Mouse (Mus musculus): ENCODE results near the gene Pik3r1. TPM values are rescaled to one million over a fixed set of nuclear protein-coding genes. Genes with fewer than 3 reads are reported as not detected.

The Pik3r1 gene
- total RNA-seq, 2 experiments from 2014 or later, result 58.8 to 93.1 TPM

DNA sequence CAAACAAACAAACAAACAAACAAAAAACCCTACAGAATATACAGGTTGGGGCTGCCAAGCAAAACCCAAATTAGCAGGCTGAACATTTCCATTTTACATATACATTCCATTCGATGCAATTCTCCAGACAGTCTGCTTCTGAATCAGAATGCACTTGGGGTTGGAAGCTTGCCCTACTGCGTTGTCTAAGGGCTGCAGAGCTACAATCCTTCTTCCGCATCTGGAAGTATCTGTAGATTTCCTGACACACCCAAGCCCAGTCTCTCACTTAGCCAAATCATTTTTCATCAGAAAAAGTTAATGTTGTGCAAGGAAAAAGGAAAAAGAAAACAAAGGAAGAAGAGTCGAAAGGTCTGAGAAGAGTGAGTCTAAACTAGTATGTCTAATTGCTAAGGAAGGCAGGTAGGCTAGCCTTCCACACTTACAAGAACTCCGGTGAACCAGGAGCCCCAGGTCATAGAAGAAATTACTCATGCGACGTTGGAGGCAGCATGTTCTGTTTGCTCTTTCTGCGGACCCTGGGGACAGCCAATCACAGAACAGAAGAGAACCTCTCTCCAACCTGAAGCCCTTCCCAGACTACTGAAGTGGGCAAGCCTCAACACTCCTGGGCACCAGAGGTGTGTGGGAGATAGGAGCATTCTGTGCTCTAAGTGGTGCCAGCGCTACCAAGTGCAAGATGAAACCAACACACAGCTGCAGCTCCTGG, 55.1 kb downstream of the Pik3r1 start:
- DNase-seq (ENCODE audit: low spot score in 2 of 2), result no peak

DNA sequence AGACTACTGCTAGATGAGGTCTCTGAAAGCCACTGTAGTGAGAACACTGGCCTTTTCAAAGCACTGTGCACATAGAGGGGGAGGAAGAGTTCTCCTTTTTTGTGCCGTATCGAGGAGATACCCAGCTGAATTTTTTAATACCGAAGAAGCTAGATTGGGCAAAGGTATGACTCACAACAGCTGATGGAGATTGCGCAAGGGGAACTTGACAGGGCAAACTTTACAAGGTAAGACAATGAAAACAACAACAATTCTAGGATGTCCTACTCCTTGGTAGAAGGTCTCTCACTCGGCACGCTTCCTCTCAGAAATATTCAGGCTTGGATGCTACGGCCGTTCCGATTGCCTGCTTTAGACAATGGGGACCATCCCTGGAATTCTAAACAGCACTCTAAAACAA, 55.9 kb downstream of the Pik3r1 start:
- DNase-seq (ENCODE audit: low spot score in 2 of 2), result no peak

DNA sequence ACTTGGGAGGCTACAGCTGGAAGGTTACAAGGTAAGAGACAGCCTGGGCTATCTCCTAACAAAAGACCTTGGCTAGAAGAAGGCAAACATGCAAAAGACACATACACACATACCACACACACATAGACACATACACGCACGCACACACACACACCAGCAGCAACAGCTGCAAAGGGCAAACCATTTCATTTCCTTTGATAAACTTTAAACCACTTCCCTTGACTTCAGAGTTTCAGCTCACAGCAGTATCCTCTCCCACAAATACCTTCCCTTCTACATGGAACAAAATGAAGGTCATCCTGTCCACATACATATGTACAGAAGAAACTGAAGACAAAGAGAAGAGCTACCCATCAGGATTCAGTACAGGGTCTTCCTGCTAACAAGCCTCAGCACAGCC, 56.7 kb downstream of the Pik3r1 start:
- DNase-seq (ENCODE audit: low spot score in 2 of 2), result no peak

DNA sequence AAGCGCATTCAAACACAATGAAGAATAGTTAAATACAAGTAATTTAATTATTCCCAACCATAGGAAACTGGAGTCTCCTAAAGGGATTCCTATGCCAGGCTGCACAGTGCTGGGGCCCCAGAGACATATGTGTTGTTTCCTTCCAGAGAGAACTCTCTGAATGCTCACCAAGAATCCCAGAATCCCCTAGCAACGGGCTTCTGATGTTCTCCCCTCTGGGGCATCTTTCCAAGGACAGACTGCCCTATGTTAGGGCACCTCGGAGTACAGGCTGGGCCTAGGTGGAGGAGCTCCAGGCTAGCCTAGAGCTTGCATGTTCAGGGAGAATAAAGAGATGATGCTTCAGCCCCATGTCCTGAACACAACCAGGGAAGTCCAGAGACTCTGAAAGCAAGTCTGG, 58.2 kb downstream of the Pik3r1 start:
- no peak for DNase-seq (ENCODE audit: low spot score in 2 of 2)

DNA sequence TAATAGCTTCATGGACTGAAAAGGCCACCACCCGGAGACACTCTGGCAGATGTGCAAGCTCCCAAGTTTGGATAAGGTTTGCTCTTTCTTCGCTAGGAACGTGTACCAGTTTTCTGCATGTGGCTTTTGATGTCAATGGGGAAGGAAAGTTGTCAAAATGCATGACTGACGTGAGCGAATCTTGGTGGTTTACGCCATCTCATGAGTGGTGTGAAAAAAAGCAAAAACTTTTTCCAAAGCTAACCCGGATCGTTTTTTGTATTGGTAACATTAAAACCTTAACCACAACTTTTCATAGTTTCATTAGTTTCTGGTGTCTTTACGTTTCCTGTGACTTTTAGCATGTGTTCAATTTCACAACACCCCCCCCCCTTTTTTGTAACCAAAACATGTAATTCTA, 60.8 kb downstream of the Pik3r1 start:
- no peak for DNase-seq (ENCODE audit: low spot score in 2 of 2)

DNA sequence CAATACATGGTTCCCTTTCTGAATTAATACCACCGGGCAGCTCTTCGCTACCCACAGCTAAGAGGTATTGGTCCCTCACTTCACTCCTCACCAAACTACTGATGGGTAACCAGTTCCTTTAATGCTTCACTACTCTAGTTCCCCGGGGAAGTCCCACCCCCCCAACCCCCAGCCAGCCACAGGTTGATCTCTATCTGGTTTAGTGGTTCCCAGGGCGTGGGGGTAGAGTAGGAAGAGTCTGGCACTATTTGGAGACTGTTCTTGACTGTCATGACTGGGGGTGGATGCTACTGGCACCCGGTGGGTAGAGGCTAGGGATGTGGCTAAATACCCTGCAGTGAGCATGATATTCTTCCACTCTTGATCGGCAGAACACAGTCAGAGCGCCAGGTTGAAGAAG, 61.6 kb downstream of the Pik3r1 start:
- no peak for DNase-seq (ENCODE audit: low spot score in 2 of 2)

DNA sequence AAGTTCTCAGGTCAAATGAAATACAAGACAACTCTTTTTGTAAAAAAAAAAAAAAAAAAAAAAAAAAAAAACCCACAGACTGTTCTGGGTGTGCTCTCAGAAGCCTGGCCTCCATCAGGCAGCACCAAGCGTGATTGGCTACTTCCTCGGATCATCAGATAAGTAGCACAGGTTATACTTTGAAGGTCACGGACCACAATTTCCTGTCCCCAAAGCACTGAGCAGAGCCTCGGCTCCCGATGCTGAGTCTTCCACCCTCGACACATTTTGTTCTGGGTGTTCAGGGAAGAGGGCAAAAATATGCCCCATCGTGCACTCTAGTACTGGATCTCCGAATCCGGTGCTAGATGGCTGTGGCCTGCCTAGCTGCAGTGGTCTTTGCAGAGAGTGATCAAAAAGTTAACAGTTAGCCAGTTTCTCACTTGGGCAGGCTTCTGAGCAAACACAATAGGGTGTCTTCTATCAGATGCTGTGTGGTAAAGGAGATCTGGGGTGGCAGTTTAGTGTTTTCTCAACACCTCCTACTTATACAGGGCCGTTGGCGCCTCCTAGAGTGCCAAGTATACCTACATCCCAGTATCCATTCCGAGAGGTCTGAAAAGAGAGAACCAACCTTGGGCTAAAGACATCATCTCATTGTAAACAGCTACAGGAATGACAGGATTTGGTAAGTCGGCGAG, 65.8 kb downstream of the Pik3r1 start:
- DNase-seq (ENCODE audit: low spot score in 2 of 2), result no peak

DNA sequence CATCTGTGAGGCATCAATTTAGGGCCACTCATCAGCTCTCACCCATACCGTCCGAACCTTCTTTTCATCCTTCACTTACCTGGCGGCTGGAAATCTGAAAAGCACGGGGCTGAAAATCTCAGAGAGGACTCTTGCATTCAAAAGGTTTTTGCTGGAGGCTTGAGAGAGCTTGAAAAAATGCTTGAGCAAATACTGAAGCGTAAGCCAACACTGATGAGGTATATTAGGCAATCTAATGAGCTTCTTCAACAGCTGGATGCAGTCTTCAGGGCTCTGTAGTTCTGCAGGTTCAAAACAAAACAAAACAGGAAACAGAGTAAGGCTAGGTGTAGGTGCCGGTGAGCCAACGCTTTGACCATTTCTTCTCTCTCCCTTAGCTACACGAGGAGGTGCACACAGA, 66.4 kb downstream of the Pik3r1 start:
- DNase-seq (ENCODE audit: low spot score in 2 of 2), result no peak

DNA sequence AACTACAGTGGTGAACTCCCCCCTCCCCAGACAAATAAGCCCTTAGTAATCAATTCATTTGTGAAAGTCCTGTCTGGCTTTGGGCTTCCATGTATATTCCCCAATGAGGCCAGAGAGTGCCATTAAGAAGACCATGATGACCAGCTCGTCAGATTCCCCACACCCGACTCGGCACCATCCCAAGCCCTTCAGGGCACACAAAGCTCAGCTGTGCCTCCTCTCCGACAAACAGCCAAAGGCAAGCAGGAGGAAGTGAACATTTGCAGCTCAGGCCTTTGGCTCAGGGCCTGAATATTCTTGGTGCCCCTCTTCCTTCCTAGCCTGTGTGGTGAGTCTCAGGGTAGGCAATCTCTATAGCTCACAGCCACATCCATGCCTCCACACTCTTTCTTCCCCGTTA, 68.3 kb downstream of the Pik3r1 start:
- DNase-seq (ENCODE audit: low spot score in 2 of 2), result no peak

DNA sequence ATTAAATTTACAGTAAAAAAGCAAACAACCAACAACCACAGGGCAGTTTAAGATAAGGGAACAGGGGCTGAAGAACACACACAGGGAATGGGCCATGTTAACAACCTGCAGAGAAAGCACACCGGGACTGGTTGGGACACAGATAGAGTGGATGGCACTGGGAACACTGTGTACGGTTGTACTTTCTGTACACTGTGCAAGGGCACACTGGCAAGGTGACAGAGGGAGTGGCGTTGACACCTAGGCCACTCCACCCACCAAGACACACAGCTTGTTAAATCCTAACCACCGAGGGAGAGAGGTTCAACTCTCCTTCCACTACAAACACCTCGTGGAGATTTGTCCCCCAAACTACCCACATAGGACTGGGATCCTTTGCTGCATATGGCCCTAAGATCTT, 70.1 kb downstream of the Pik3r1 start:
- no peak for DNase-seq (ENCODE audit: low spot score in 2 of 2)

DNA sequence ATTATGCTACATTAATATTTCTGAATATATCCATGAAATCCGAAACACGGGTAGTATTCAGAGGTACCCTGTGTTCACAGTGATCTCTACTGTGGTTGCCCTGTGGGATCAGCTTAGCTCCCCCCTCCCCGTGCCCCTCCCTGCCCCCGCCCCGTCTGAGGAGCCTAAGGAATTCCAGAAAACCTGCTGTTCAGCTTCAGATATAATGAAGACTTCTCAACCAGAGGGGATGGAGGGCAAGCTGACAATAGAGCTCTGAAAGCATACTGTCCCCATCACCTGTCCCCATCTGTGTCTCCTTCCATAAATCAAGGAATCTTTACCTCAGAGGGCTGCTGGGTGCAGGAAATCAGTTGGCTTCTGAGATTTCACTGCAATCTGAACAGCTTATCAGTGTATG, 70.6 kb downstream of the Pik3r1 start:
- no peak for DNase-seq (ENCODE audit: low spot score in 2 of 2)

DNA sequence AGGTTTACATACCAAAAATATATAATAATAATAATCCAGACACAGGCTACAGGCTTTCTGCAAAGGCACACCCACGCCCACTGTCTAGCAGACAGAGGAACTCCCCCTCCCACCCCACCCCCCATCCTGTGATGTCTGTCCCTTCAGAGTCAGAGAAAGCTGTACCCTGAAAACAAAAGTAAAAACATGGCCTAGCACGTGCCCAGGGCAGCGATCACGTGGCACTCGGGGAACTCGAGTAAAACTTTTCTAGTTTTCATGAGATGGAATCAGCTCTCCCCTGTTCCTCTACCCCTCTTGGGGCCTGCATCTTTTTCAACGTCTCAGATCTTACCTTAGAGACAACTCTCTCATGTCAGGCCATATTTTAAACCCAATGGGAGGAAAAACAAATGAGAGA, 71.2 kb downstream of the Pik3r1 start:
- DNase-seq (ENCODE audit: low spot score in 2 of 2), result no peak

DNA sequence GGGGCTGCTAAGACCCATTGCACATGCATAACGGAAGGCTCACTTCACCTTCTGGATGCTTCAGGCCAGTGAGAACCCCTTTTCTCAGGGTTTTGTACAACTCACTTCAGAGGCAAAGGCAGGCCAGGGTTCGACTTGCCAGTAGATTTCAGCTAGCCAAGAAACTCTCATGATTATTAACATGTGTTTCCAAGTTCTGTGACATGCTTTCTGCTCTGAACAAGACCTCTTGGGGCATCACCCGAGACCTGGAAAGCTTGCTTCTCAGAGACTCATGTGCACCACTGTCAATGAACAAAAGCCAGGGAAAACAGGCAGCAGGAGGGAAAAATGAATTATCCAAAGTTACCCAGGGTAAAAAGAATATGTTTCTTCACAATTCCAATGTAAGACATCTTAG, 71.7 kb downstream of the Pik3r1 start:
- no peak for DNase-seq (ENCODE audit: low spot score in 2 of 2)

DNA sequence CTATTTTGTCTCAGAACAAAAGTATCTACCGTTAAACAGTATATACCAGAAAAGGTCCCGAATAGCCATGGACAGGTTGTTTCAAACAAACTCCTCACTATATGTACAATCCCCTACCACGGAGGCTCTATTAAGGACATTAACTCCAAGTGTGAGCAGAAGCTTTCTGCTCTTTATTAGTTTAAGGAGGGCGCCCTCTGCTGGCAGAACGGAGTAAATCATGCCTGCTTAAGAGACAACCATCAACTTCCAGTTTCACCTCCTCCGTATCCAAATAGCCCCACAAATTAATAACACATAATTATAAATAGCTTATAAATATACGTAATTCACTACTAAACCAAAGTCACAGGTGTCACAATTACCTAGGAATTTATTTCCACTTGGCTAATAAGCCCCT, 72.1 kb downstream of the Pik3r1 start:
- peak; percentile 84 to 91 for DNase-seq (ENCODE audit: low spot score in 2 of 2)

DNA sequence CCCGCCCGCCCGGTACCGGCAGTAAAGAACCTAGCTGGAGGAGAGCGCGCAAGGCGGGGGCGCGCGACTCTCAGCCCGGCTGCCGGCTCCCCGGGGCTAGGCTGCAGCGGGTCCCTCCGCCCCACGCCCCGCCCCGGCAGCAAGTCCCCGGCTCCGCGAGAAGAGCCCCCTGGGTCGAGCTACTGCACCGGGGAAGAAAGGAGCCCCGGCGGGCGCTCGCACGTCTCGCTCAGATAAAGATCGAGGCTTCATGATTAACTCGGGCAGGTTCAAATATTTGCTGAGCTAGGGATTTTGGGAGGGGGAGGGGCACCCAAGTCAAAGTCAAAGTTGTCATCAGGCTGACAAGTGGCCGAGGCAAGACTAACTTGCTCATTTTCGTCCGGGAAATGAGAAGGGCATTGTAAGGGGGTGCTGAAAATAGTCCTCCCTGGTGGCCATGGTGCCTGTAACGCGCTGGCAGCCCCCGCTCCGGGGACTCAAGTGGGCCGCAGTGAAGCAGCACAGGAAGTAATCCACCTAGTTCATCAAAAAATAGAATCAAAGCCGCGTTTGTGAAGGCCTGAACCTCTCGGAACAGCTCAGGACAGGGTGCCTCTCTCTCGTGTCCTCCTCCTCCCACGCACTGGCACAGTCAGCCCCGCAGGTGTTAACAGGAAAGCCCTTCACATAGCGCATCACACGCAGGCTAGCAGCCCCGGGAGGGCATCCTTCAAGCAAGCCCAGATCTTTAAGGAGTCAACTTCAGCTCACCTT, 73.3 kb downstream of the Pik3r1 start:
- DNase-seq (ENCODE audit: low spot score in 2 of 2), result peak; percentile 46 to 57

DNA sequence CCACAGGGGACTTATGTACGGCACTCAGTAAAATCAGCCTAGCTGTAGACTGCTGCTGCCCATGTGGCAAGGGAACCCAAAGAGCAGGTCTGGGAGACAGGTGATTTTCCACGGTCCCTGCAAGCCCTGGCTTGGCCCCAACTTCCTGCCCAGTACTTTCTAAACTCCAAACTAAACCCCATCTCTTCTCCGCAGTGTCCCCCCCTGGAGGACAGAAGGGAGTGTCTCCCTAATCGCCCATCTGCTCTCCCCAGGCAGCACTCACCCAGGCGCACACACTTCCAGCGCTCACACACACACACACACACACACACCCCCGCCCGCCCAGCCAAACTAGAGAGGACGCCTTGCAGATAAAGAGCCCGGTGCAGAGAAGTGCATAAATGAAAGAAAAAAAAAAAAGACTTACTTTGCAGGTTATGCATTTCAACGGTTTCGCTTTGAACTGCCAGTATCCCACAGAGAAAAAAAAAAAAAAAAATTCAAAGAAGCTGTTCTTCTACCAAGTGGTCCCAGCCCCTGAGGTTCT, 74.0 kb downstream of the Pik3r1 start:
- peak; percentile 41 to 43 for DNase-seq (ENCODE audit: low spot score in 2 of 2)

DNA sequence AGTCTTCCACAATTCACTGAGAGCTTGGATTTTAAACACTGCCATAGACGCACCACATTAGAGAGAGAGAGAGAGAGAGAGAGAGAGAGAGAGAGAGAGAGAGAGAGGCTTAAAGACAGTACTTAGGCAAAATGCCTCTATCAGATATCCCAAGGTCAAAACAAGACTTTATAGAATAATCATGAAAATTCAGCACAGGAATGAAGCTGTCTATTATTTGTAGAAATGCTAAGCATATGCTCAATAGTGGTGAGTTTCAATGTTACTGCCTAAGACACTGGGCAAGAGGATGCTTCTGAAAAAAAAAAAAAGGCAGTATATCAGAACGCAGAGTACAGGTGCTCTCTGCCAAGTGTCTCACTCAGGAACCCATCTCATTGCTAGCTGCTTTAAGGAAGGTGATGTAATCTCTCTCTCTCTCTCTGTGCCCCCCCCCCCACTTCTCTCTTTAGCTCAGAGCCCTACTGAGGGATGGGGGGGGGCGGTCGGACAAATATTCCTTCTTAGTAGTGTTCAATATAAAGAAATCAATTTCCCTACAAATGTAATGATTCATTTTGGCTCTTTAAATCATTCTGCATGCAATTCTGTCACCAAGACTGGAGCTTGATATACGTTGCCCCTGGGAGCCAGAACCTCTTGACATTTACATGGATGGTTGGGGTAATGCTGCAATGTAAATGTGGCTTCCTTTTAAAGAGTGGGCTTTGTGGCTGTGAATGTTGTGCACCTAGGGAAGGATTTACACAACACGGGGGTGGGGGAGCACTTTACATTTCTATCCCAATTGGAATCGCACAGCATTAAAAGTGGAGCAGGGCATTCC, 74.9 kb downstream of the Pik3r1 start:
- DNase-seq (ENCODE audit: low spot score in 2 of 2), result no peak

DNA sequence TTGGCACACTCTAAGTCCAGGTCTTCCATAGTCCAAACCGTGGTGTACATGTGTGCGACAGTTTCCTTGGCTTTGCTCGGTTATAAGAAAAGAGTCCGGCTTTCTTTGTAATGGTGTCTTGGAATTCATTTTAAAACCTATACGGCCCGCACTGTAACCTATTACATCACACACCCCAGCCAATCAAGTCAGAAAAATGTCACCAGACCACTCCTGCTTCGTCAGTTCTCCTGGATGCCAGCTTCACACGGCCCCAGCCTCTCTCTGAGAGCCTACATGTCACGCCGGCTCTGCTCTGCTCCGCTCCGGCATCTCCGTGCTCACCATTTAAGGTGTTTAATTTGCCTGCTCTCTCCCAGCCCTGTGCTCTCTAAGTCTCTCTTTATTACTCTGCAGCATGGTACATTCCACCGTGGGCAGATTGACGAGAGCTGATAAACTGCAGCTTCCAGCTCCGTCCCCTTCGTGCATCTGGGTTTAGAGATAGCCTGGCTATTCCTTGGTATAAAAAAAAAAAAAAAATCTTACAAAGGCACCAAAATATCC, 75.7 kb downstream of the Pik3r1 start:
- no peak for DNase-seq (ENCODE audit: low spot score in 2 of 2)

DNA sequence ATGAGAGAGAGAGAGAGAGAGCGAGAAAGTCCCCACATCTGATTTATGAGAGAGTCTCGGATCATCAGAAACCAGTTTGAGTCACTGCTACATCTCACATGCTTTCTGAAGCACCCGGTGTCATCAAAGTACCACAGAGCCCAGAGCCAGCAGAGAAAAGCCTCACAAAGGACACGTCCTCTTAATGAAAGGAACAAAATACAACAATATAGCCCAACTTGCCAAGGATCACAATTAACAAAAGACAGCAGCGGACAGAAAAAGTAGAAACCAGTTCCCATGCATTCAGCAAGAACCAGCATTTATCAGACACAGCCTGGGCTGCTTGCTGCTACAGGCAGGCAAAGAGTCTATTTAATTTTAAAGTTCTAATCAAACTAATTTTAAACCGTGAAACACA, 76.3 kb downstream of the Pik3r1 start:
- no peak for DNase-seq (ENCODE audit: low spot score in 2 of 2)

DNA sequence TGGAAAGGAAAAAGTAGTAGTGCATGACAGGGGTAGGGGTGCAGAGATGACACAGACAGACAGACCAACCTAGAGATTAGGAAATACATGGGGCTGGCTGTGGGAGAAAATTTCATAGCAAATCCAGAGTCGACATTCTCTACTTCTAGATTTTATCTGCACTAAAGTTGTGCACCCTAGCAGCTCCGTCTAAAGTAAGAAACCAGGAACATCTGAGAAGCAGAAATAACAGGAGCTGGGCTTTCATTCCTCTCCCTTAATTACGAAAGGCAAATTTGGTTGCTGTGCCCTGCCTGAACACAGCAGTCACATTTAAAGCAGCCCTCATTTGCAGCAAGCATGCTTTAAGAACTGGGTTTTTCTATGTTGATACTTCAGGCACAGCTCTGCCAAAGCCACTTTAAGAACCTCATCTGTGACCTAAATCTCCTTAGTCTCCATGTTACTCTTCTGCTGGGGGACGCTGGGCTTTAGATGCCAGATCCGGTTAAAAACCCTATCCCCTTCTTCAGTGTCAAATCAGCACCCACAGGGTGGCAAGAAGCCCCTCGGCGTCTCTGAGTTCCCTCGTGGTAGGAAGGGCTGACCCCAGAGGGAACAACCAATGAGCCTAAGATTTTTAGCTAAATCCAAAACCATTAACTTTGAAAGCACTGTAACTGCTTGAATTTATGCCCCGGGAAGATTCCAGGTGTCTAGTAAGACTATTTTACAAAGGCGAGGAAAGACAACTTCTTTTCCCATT, 76.9 kb downstream of the Pik3r1 start:
- DNase-seq (ENCODE audit: low spot score in 2 of 2), result no peak

All from adrenal gland, adult 18-20 months (tissue).